Mouse (Mus musculus) lung, postnatal 0 days (tissue): ENCODE measurements around the gene Cd70.

Experiments
- CTCF ChIP-seq: IDR thresholded peaks from 2 replicates; pipeline ENCODE4 v1.5.1; 2016; ENCODE audit warnings: antibody characterized with exemption, mild to moderate bottlenecking
- EP300 ChIP-seq: IDR thresholded peaks from 2 replicates; pipeline ENCODE4 v1.6.1; 2016; ENCODE audit warnings: antibody characterized with exemption, mild to moderate bottlenecking, control low read depth

DNA sequence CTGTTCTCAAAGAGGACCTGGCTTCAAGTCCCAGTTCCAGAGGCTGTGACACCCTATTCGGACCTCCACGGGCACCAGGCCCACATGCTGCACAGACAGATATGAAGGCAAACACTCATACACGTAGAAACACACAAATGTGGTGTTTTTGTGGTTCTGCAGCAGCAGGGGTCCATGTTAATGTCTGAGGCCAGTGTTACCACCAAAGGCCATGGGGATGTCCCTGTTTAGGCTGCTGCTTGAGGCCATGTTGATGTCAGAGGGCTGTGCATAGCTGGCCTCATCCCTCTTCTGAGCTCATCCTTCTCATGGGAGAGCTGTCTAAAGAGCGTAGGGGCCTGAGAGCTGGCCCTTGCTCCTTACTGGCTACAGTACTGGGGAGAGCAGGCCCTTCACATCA is 10.9 kb downstream of the Cd70 start:
- TF ChIP-seq CTCF, result no peak
- TF ChIP-seq EP300, result no peak
